Mouse (Mus musculus) ES-E14 (cell line): ENCODE results near the gene Hspa2. TPM values are rescaled to one million over a fixed set of nuclear protein-coding genes. Genes with fewer than 3 reads are reported as not detected.
A peak's percentile ranks its signal among the peaks of the same experiment; 100 is the strongest.

ENCODE experiments used
- DNase-seq: peaks from one replicate; pipeline ENCODE4 v3.0.0-alpha.2; 2013; ENCODE audit warnings: low read depth, low spot score
- H3K27ac ChIP-seq: 2 replicates; pipeline ENCODE4 v1.5.1; 2012; ENCODE audit warnings: low read depth, mild to moderate bottlenecking, low read length, moderate library complexity, mixed read lengths; ENCODE audit not compliant: poor library complexity, insufficient read depth, severe bottlenecking
- H3K36me3 ChIP-seq: 2 replicates; pipeline ENCODE4 v1.6.1; 2012; ENCODE audit warnings: mild to moderate bottlenecking, low read length, moderate library complexity, mixed read lengths; ENCODE audit not compliant: control insufficient read depth, poor library complexity, insufficient read depth, severe bottlenecking
- H3K4me1 ChIP-seq, 2 experiments: fragments of 150-350 bp in 1 of 2; sonication (generic) in 1 of 2; 2 replicates each; pipeline ENCODE4 v1.6.1; 2012; ENCODE audit warnings: low read length in 2 of 2, mild to moderate bottlenecking in 1 of 2, mixed read lengths in 1 of 2; ENCODE audit not compliant: control insufficient read depth in 2 of 2, insufficient read depth in 2 of 2, poor library complexity in 1 of 2
- H3K4me3 ChIP-seq, 2 experiments: fragments of 150-350 bp in 1 of 2; sonication (generic) in 1 of 2; 2 replicates each; pipeline ENCODE4 v1.5.1; 2012; ENCODE audit warnings: low read length in 2 of 2, low read depth in 1 of 2, mild to moderate bottlenecking in 1 of 2, mixed read lengths in 1 of 2; ENCODE audit not compliant: insufficient read depth in 1 of 2, poor library complexity in 1 of 2, severe bottlenecking in 1 of 2
- H3K9ac ChIP-seq: 2 replicates; pipeline ENCODE4 v1.6.1; 2012; ENCODE audit warnings: low read depth, mild to moderate bottlenecking, low read length, mixed read lengths; ENCODE audit not compliant: poor library complexity, insufficient read depth, severe bottlenecking
- H3K9me3 ChIP-seq: fragments of 150-350 bp; sonication (generic); 2 replicates; pipeline ENCODE4 v1.6.1; 2012; ENCODE audit warnings: low read depth, mild to moderate bottlenecking, low read length; ENCODE audit not compliant: control insufficient read depth, insufficient read depth
- CHD2 ChIP-seq: IDR thresholded peaks from 2 replicates; pipeline ENCODE4 v1.6.1; 2014; ENCODE audit warnings: mild to moderate bottlenecking, low read depth, low read length, inconsistent platforms
- HCFC1 ChIP-seq: IDR thresholded peaks from 2 replicates; pipeline ENCODE4 v1.6.1; 2012; ENCODE audit warnings: low read length, inconsistent platforms, borderline replicate concordance; ENCODE audit not compliant: insufficient read depth
- MAFK ChIP-seq: IDR thresholded peaks from 2 replicates; pipeline ENCODE4 v1.6.1; 2014; ENCODE audit warnings: mild to moderate bottlenecking, low read depth, low read length, inconsistent platforms; ENCODE audit not compliant: insufficient read depth
- ZC3H11A ChIP-seq: IDR thresholded peaks from 2 replicates; pipeline ENCODE4 v1.6.1; 2012; ENCODE audit warnings: low read depth, mild to moderate bottlenecking, inconsistent platforms, low read length, borderline replicate concordance
- ZNF384 ChIP-seq: IDR thresholded peaks from 2 replicates; pipeline ENCODE4 v1.6.1; 2012; ENCODE audit warnings: low read depth, low read length, inconsistent platforms
- in situ Hi-C, 2 experiments: fragments of 600-800 bp; cut with MboI; formaldehyde crosslinking; loops; one replicate each; pipeline ENCODE4 v1.15.1; 2025; ENCODE audit warnings: low sequenced_read_pairs in 2 of 2, inconsistent platforms in 1 of 2; ENCODE audit not compliant: unreplicated experiment in 2 of 2
- total RNA-seq: library from RNA; depleted of rRNA; stranded (reverse); fragments of 300-350 nt; gene quantifications from 2 replicates; pipeline ENCODE4 v1.2.3, GENCODE M21; 2012

Gene Hspa2
- total RNA-seq, 1 experiment = 9.2 TPM

DNA sequence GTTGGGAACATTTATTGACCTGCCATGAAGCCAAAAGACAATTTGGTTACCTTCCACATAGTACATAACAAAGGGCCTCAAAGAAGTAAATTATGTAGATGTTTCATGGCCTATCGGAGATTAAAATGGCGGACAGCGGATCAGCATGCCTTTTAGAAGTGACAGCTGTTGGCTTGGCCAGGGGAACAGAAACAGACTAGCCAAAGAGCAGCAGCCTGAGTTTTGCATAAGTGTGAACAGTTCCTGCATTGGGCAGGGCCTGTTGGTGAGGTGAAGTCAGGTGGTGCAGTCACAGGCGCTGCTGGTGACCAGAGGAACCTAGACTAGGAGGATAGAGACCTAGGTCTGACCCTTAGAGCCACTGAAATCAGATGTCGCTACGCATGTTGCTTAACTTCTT is 26.9 kb upstream of the Hspa2 start:
- H3K27ac ChIP-seq = peak overlapping the region; percentile 3; the same call in 1 of the 2 replicates

DNA sequence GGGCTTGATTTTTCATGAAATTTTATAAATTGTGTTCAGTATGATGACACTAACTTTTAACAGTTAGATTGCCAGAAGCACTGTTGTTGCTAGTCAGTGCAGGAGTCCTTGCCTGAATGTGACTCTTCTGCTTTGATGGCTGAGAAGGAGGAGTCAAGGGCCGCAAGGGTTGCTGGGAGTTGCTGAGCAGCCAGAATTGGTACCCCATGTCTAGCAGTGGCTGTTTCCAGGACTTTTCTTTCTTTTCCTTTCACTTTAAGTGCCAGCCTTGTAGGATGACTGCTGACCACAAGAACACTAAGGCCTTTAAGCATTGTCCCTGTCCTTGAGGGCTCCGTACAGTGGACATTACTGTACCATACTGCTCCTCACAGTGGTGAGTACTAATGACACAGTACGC is 26.2 kb upstream of the Hspa2 start:
- Histone ChIP-seq H3K36me3 (no peaks in the 10 kb centered on the region), H3K4me1 (peaks cover 16% of the 10 kb centered on the region in 2 experiments; a peak in 2 of 4 replicates), H3K27ac (peak overlapping the region; percentile 3; the same call in 1 of the 2 replicates), H3K4me3 (0 out of 4 replicates have a peak overlapping the region, but pooled peaks of 1 of the 2 experiments have one; percentile 27), H3K9ac (peak overlapping the region; percentile 70; the same call in 1 of the 2 replicates), H3K9me3 (no peaks in the 10 kb centered on the region)
- in situ Hi-C loops = no loop called here
- DNase-seq = no peak
- TF ChIP-seq MAFK = peak; percentile 67
- no peak for TF ChIP-seq ZNF384

More for the DNA sequence above, 26.9 kb upstream of the Hspa2 start:
- Histone ChIP-seq H3K4me3 (0 out of 4 replicates have a peak overlapping the region, but pooled peaks of 1 of the 2 experiments have one; percentile 1), H3K36me3 (no peaks in the 10 kb centered on the region), H3K4me1 (peaks cover 16 to 21% of the 10 kb centered on the region in 2 experiments; a peak in 3 of 4 replicates), H3K9ac (no peak overlapping the region), H3K9me3 (no peaks in the 10 kb centered on the region)
- DNase-seq = no peak
- no peak for TF ChIP-seq ZC3H11A
- no peak for TF ChIP-seq HCFC1
- TF ChIP-seq CHD2 = no peak
- TF ChIP-seq MAFK = no peak
- no peak for TF ChIP-seq ZNF384
- in situ Hi-C loops = no loop called here

DNA sequence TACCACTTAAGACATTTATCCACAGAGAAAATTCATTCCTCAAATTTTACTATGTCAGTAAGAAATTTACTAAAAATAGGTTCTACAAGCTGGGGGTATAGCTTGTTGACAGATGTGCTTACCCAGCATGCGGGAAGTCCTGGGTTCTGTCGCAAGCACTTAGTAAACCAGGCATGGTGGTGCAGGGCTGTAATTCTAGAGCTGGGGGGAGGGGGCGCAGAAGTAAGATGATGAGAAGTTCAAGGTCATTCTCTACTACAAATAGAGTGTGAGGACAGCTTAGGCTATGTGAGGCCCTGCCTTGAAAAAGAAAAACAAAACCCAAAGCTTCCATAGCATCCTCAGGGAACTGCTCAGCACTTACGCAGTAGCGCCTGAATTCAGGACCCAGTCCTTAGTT is 25.4 kb upstream of the Hspa2 start:
- no peak for TF ChIP-seq MAFK
- TF ChIP-seq HCFC1 = no peak
- no peak for TF ChIP-seq CHD2
- no peak for TF ChIP-seq ZNF384
- TF ChIP-seq ZC3H11A = no peak
- H3K9ac ChIP-seq = no peak overlapping the region
- no peak overlapping the region for H3K4me3 ChIP-seq
- DNase-seq = no peak
- no peaks in the 10 kb centered on the region for H3K36me3 ChIP-seq
- H3K4me1 ChIP-seq = peaks cover 14 to 16% of the 10 kb centered on the region in 2 experiments; a peak in 2 of 4 replicates
- H3K27ac ChIP-seq = no peak overlapping the region
- in situ Hi-C loops = no loop called here
- no peaks in the 10 kb centered on the region for H3K9me3 ChIP-seq

DNA sequence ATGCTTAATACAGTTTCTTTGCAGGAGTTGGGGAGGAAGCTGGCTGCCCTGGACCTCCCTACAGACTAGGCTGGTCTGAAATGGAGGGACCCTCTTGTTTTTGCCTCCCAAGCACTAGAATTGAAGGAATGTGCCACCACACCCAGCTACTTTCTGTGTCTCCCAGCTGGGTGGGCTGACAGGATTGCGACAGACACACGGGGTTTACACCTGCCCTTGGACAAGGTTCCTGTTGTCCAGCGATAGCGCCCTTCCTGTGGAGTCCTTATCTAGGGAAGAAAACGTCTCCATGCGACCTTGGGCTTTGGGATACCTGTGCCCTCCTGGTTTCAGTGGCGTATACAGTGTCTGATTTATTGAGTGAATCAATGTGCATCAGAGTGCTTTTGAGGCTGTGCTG is 23.8 kb upstream of the Hspa2 start:
- peaks cover under 1% of the 10 kb centered on the region; the same call in 1 of the 2 replicates for H3K36me3 ChIP-seq
- no peak for DNase-seq
- in situ Hi-C loops = no loop called here
- H3K9me3 ChIP-seq = no peaks in the 10 kb centered on the region
- no peak overlapping the region; a peak in 1 of 4 replicates for H3K4me3 ChIP-seq
- no peak overlapping the region for H3K27ac ChIP-seq
- TF ChIP-seq CHD2 = no peak
- TF ChIP-seq MAFK = no peak
- no peak for TF ChIP-seq ZC3H11A
- peaks cover 16 to 22% of the 10 kb centered on the region in 2 experiments; a peak in 2 of 4 replicates for H3K4me1 ChIP-seq
- H3K9ac ChIP-seq = no peak overlapping the region

DNA sequence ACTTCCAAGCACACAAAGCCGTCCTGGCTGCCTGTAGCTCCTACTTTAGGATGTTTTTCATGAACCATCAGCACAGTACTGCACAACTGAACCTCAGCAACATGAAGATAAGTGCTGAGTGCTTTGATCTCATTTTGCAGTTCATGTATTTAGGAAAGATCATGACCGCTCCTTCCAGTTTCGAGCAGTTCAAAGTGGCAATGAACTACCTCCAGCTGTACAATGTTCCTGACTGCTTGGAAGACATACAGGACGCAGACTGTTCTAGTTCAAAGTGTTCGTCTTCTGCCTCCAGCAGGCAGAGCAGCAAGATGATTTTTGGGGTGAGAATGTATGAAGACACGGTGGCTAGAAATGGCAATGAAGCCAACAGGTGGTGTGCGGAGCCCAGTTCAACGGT is 18.6 kb upstream of the Hspa2 start:
- peaks cover 11% of the 10 kb centered on the region for H3K36me3 ChIP-seq
- no peak overlapping the region for H3K4me3 ChIP-seq
- no peak overlapping the region for H3K9ac ChIP-seq
- no peak for TF ChIP-seq CHD2
- TF ChIP-seq ZNF384 = no peak
- no peak for TF ChIP-seq HCFC1
- TF ChIP-seq ZC3H11A = no peak
- no peak for TF ChIP-seq MAFK
- no peak overlapping the region for H3K27ac ChIP-seq
- peaks cover 2 to 10% of the 10 kb centered on the region in 2 experiments; a peak in 2 of 4 replicates for H3K4me1 ChIP-seq
- no peak for DNase-seq
- in situ Hi-C loops = no loop called here
- H3K9me3 ChIP-seq = no peaks in the 10 kb centered on the region
